Mouse (Mus musculus): ENCODE measurements around the gene S1pr4. TPM values are rescaled to one million over a fixed set of nuclear protein-coding genes. Genes with fewer than 3 reads are reported as not detected.

The S1pr4 gene
- 0.21 and 0.49 TPM in 2 replicates for polyA plus RNA-seq (2016; fragmentation: Nextera tagmentation; extraction: Ambion mirVana)

- Histone ChIP-seq H3K9ac (no peak within 1 kb of the TSS), H3K4me2 (no peak within 1 kb of the TSS), H3K9me3 (no peaks in the 10 kb centered on the region), H3K27ac (no peak within 1 kb of the TSS), H3K4me1 (peaks cover 18% of the 10 kb centered on the region), H3K27me3 (peaks cover 17% of the 10 kb centered on the region), H3K4me3 (replicated peaks) (no peak within 1 kb of the TSS), H3K36me3 (replicated peaks) (no peaks in the 10 kb centered on the region)
- no peak for ATAC-seq (ENCODE audit: low FRiP score)
- 83% methylated on average over 3 of the region's 3 CpGs for WGBS
These were observed at the start of gene S1pr4 for GRCm38 (mm10) chr10:81500032-81500431. Gene S1pr4 (minus strand): TSS chr10:81500132.

GRCm38 (mm10) chr10:81548944-81549343 is 49.0 kb upstream of the S1pr4 start:
- no peak for ATAC-seq (ENCODE audit: low FRiP score)
- WGBS = 71% methylated on average over 5 of the region's 5 CpGs
- H3K9ac ChIP-seq = no peak overlapping the region

GRCm38 (mm10) chr10:81546788-81547571 is 47.0 kb upstream of the S1pr4 start:
- 94% methylated on average over 13 of the region's 13 CpGs for WGBS
- H3K4me2 ChIP-seq = no peak overlapping the region
- 0 out of 2 replicates have a peak, but pooled peaks cover 4% of the 10 kb centered on the region for H3K36me3 ChIP-seq (replicated peaks)
- no peak overlapping the region for H3K27ac ChIP-seq
- no peak overlapping the region for H3K4me3 ChIP-seq (replicated peaks)
- H3K4me1 ChIP-seq = peaks cover 31% of the 10 kb centered on the region
- no peak for ATAC-seq (ENCODE audit: low FRiP score)
- no peak overlapping the region for H3K9ac ChIP-seq
- no peaks in the 10 kb centered on the region for H3K9me3 ChIP-seq
- no peaks in the 10 kb centered on the region for H3K27me3 ChIP-seq

More at GRCm38 (mm10) chr10:81548944-81549343, 49.0 kb upstream of the S1pr4 start:
- Histone ChIP-seq H3K27ac (no peak overlapping the region), H3K4me3 (replicated peaks) (no peak overlapping the region), H3K27me3 (no peaks in the 10 kb centered on the region), H3K36me3 (replicated peaks) (no peaks in the 10 kb centered on the region), H3K9me3 (no peaks in the 10 kb centered on the region), H3K4me2 (no peak overlapping the region), H3K4me1 (peaks cover 11% of the 10 kb centered on the region)

DNA sequence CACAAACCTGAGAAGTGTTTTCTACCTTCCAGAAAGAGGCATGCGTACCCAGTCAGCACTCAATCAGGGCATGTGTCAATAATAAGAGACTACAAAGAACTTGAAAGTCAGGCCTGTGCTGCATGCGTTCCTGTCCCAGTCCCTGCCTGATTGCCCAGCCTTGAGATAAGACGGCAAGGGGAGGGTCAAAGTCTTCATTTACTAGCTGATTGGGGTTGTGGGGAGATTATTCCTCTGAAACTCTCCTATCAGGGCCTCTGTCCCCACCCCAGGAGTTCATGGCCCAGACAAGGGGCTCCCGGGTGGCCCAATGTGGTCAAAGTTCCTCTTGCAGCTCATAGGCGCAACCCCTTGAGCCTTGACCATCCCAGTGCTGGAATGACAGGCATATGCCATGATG is 46.4 kb upstream of the S1pr4 start:
- no peak for ATAC-seq (ENCODE audit: low FRiP score)
- 0 out of 2 replicates have a peak, but pooled peaks cover 4% of the 10 kb centered on the region for H3K36me3 ChIP-seq (replicated peaks)
- H3K27me3 ChIP-seq = no peaks in the 10 kb centered on the region
- no peak overlapping the region for H3K4me2 ChIP-seq
- H3K9ac ChIP-seq = no peak overlapping the region
- no peaks in the 10 kb centered on the region for H3K9me3 ChIP-seq
- 91% methylated on average over 5 of the region's 5 CpGs for WGBS
- H3K27ac ChIP-seq = no peak overlapping the region
- no peak overlapping the region for H3K4me3 ChIP-seq (replicated peaks)
- H3K4me1 ChIP-seq = peaks cover 34% of the 10 kb centered on the region

- Histone ChIP-seq H3K9ac (peak within 1 kb of the TSS; percentile 91), H3K4me2 (peak within 1 kb of the TSS; percentile 99), H3K4me1 (peaks cover 39% of the 10 kb centered on the region), H3K4me3 (replicated peaks) (peak within 1 kb of the TSS; percentile 96), H3K9me3 (no peaks in the 10 kb centered on the region), H3K27me3 (no peaks in the 10 kb centered on the region), H3K36me3 (replicated peaks) (peaks cover 4% of the 10 kb centered on the region; the same call in 1 of the 2 replicates), H3K27ac (peak within 1 kb of the TSS; percentile 92)
- peak; percentile 96 for ATAC-seq (ENCODE audit: low FRiP score)
- 1% methylated on average over 56 of the region's 59 CpGs for WGBS
These were observed 45.3 kb upstream of the S1pr4 start, which contains the start of gene Gna11 for GRCm38 (mm10) chr10:81545161-81545747. Gene Gna11 (minus strand): TSS chr10:81545190.

- peaks cover 5% of the 10 kb centered on the region; the same call in 1 of the 2 replicates for H3K36me3 ChIP-seq (replicated peaks)
- ATAC-seq (ENCODE audit: low FRiP score) = peak; percentile 9
These were observed 44.6 kb upstream of the S1pr4 start for GRCm38 (mm10) chr10:81544296-81545160.

GRCm38 (mm10) chr10:81543633-81544032 is 43.7 kb upstream of the S1pr4 start:
- Histone ChIP-seq H3K36me3 (replicated peaks) (peaks cover 9% of the 10 kb centered on the region; the same call in 1 of the 2 replicates), H3K4me2 (peak overlapping the region; percentile 99), H3K9me3 (no peaks in the 10 kb centered on the region), H3K4me3 (replicated peaks) (peak overlapping the region; percentile 96), H3K4me1 (peaks cover 39% of the 10 kb centered on the region), H3K27ac (no peak overlapping the region), H3K9ac (peak overlapping the region; percentile 91), H3K27me3 (no peaks in the 10 kb centered on the region)
- WGBS = 53% methylated on average over 1 of the region's 1 CpGs
- ATAC-seq (ENCODE audit: low FRiP score) = no peak

More at GRCm38 (mm10) chr10:81544296-81545160, 44.6 kb upstream of the S1pr4 start:
- peak overlapping the region; percentile 91 for H3K9ac ChIP-seq
- H3K4me1 ChIP-seq = peaks cover 39% of the 10 kb centered on the region
- no peaks in the 10 kb centered on the region for H3K27me3 ChIP-seq
- H3K4me3 ChIP-seq (replicated peaks) = peak overlapping the region; percentile 96
- peak overlapping the region; percentile 92 for H3K27ac ChIP-seq
- peak overlapping the region; percentile 99 for H3K4me2 ChIP-seq
- no peaks in the 10 kb centered on the region for H3K9me3 ChIP-seq
- WGBS = under 1% methylated on average over 93 of the region's 93 CpGs

- 76% methylated on average over 7 of the region's 7 CpGs for WGBS
- Histone ChIP-seq H3K4me2 (peak overlapping the region; percentile 99), H3K4me1 (peaks cover 39% of the 10 kb centered on the region), H3K4me3 (replicated peaks) (peak overlapping the region; percentile 96), H3K9me3 (no peaks in the 10 kb centered on the region), H3K9ac (peak overlapping the region; percentile 91), H3K27ac (no peak overlapping the region), H3K27me3 (no peaks in the 10 kb centered on the region), H3K36me3 (replicated peaks) (peaks cover 9% of the 10 kb centered on the region; the same call in 1 of the 2 replicates)
- ATAC-seq (ENCODE audit: low FRiP score) = no peak
These were observed 43.0 kb upstream of the S1pr4 start for GRCm38 (mm10) chr10:81542727-81543460.

GRCm38 (mm10) chr10:81541803-81542202 is 41.9 kb upstream of the S1pr4 start:
- Histone ChIP-seq H3K27ac (no peak overlapping the region), H3K27me3 (no peaks in the 10 kb centered on the region), H3K9me3 (no peaks in the 10 kb centered on the region), H3K4me2 (no peak overlapping the region), H3K9ac (0 out of 2 replicates have a peak overlapping the region, but pooled peaks have one; percentile 2), H3K4me3 (replicated peaks) (no peak overlapping the region), H3K36me3 (replicated peaks) (peaks cover 9% of the 10 kb centered on the region; the same call in 1 of the 2 replicates), H3K4me1 (peaks cover 39% of the 10 kb centered on the region)
- WGBS = 93% methylated on average over 10 of the region's 10 CpGs
- ATAC-seq (ENCODE audit: low FRiP score) = no peak

DNA sequence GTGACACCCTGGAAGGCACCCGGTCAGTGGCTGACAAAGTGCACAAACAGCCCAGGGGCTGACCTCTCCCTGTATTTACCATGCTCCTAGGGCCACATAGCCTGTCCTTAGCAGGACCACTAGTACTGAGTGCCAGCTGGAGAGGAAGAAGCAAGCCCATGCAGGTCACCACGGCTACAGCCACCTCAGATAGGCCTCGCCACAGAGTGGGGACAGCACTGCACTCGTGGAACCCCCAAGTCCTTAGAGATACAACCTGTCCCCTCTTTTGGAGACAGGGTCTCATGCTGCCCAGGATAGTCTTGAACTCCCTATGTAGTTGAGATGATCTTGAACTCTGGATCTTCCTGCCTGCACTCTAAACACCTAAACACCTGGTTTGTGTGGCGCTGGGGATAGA is 41.4 kb upstream of the S1pr4 start:
- H3K36me3 ChIP-seq (replicated peaks) = peaks cover 9% of the 10 kb centered on the region; the same call in 1 of the 2 replicates
- no peak overlapping the region for H3K27ac ChIP-seq
- H3K4me3 ChIP-seq (replicated peaks) = no peak overlapping the region
- no peak overlapping the region for H3K4me2 ChIP-seq
- no peak for ATAC-seq (ENCODE audit: low FRiP score)
- WGBS = 89% methylated on average over 5 of the region's 5 CpGs
- no peaks in the 10 kb centered on the region for H3K9me3 ChIP-seq
- 0 out of 2 replicates have a peak overlapping the region, but pooled peaks have one; percentile 2 for H3K9ac ChIP-seq
- H3K4me1 ChIP-seq = peaks cover 39% of the 10 kb centered on the region
- no peaks in the 10 kb centered on the region for H3K27me3 ChIP-seq

GRCm38 (mm10) chr10:81538321-81539048 is 38.6 kb upstream of the S1pr4 start:
- H3K4me2 ChIP-seq = no peak overlapping the region
- no peak overlapping the region for H3K27ac ChIP-seq
- H3K4me1 ChIP-seq = peaks cover 24% of the 10 kb centered on the region
- H3K4me3 ChIP-seq (replicated peaks) = no peak overlapping the region
- no peak overlapping the region for H3K9ac ChIP-seq
- 83% methylated on average over 3 of the region's 3 CpGs for WGBS
- H3K27me3 ChIP-seq = no peaks in the 10 kb centered on the region
- no peaks in the 10 kb centered on the region for H3K9me3 ChIP-seq
- peaks cover 17% of the 10 kb centered on the region for H3K36me3 ChIP-seq (replicated peaks)
- no peak for ATAC-seq (ENCODE audit: low FRiP score)

All from forebrain, embryonic 12.5 days (tissue).